Mouse (Mus musculus): ENCODE data around the gene Vipas39.

DNA sequence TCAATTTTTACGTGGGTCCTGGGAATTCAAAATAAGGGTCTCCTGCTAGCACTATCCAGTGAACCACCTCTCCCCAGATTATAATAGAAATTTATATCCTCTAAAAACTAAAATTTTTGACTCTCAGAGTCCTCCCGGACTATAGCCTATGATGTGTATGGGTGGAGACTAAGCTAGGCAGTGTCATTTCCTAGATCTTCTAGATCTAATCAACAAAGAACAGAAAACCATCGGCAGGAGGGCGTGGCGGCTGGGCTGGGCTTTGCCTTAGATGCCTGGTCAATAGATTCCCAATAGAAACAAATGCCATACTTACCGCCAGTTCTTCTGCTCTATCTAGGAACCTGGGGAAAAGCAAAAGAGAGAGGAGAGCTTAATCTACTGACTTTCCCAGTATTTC lies 15.9 kb downstream of the Vipas39 start:
- TF ChIP-seq TAL1 (IDR thresholded peaks at IDR 0.05; ENCODE audit: low read length) (no peak), GATA1 (IDR thresholded peaks at IDR 0.05; ENCODE audit: low read length) (no peak)

Data from erythroblast, embryonic 14.5 days (primary cell).